Mouse (Mus musculus) erythroblast, adult 5-6 weeks (primary cell): ENCODE results near the gene Tlcd2. TPM values are rescaled to one million over a fixed set of nuclear protein-coding genes. Genes with fewer than 3 reads are reported as not detected.
"Not testable (repeated sequence)": the region's sequence is repeated elsewhere in the genome, so short reads cannot be mapped to it uniquely, and the experiment has no call there.

ENCODE experiments used
- ATAC-seq: replicated peaks from 2 replicates; pipeline ENCODE4 v1.8.0; 2016; ENCODE audit warnings: moderate number of reproducible peaks, mild to moderate bottlenecking, moderate TSS enrichment, inconsistent platforms; ENCODE audit not compliant: poor library complexity, low FRiP score, severe bottlenecking
- total RNA-seq, 2 experiments: library from RNA; stranded (forward) in 1 of 2; stranded (reverse) in 1 of 2; fragments of 150-400 nt in 1 of 2; fragments of 200-764, 138-1000 nt in 1 of 2; gene quantifications; 2 replicates each; pipeline versions ENCODE4 v1.2.3 to v1.2.4; 2015 to 2017; ENCODE audit warnings: low replicate concordance in 2 of 2

Gene Tlcd2
- total RNA-seq, 2 experiments from 2014 or later = 3.7 to 5.5 TPM

- no peak for ATAC-seq
Observed at GRCm38 (mm10) chr11:75443711-75444110, 17.8 kb upstream of the Tlcd2 start.

GRCm38 (mm10) chr11:75448575-75448974, 12.9 kb upstream of the Tlcd2 start:
- peak; percentile 57 for ATAC-seq

GRCm38 (mm10) chr11:75449695-75450094, 11.8 kb upstream of the Tlcd2 start:
- ATAC-seq = peak; percentile 33

GRCm38 (mm10) chr11:75450304-75450908, 11.1 kb upstream of the Tlcd2 start:
- peak; percentile 57 for ATAC-seq

- peak; percentile 48 for ATAC-seq
Observed at GRCm38 (mm10) chr11:75450936-75451335, 10.6 kb upstream of the Tlcd2 start.

- no peak for ATAC-seq
Observed at GRCm38 (mm10) chr11:75452081-75452480, 9.4 kb upstream of the Tlcd2 start.

- no peak for ATAC-seq
Observed at GRCm38 (mm10) chr11:75452812-75453557, 8.5 kb upstream of the Tlcd2 start.

- ATAC-seq = peak; percentile 73
Observed at GRCm38 (mm10) chr11:75453991-75454930, 7.3 kb upstream of the Tlcd2 start, which contains the start of gene Wdr81. Wdr81 (minus strand) TSS chr11:75454717.

- ATAC-seq = no peak
Observed at GRCm38 (mm10) chr11:75455041-75455736, 6.3 kb upstream of the Tlcd2 start.

- not testable (repeated sequence) for ATAC-seq
Observed at GRCm38 (mm10) chr11:75455971-75456370, 5.5 kb upstream of the Tlcd2 start.

- no peak for ATAC-seq
Observed at GRCm38 (mm10) chr11:75456440-75456871, 5.1 kb upstream of the Tlcd2 start.

GRCm38 (mm10) chr11:75458169-75458568, 3.3 kb upstream of the Tlcd2 start:
- ATAC-seq = no peak

- ATAC-seq = no peak
Observed at GRCm38 (mm10) chr11:75458628-75459041, 2.9 kb upstream of the Tlcd2 start.

GRCm38 (mm10) chr11:75459141-75459711, 2.3 kb upstream of the Tlcd2 start:
- ATAC-seq = no peak

GRCm38 (mm10) chr11:75459751-75460102, 1.8 kb upstream of the Tlcd2 start:
- ATAC-seq = no peak

GRCm38 (mm10) chr11:75460103-75460843, 1.2 kb upstream of the Tlcd2 start:
- ATAC-seq = peak; percentile 60

GRCm38 (mm10) chr11:75461743-75462252, 283 bp downstream of the Tlcd2 start:
- ATAC-seq = no peak

- ATAC-seq = peak; percentile 48
Observed at GRCm38 (mm10) chr11:75462253-75462783, 803 bp downstream of the Tlcd2 start.
